Mouse (Mus musculus): ENCODE data around the gene Lrp2bp. TPM values are rescaled to one million over a fixed set of nuclear protein-coding genes. Genes with fewer than 3 reads are reported as not detected.

Gene Lrp2bp
- polyA plus RNA-seq, 1 experiment from 2014 or later: 0.89 TPM

GRCm38 (mm10) chr8:45990631-45991310 lies 8.3 kb upstream of the Lrp2bp start:
- H3K4me3 ChIP-seq (ENCODE audit: low read depth, low read length): no peak overlapping the region
- ATAC-seq (replicated peaks; ENCODE audit: insufficient number of reproducible peaks, low FRiP score, low TSS enrichment): no peak
- H3K36me3 ChIP-seq (ENCODE audit: control insufficient read depth, insufficient read depth, low read length): peaks cover 11% of the 10 kb centered on the region
- H3K27me3 ChIP-seq (ENCODE audit: control insufficient read depth, insufficient read depth, low read length): no peaks in the 10 kb centered on the region
- 90% methylated on average over 4 of the region's 4 CpGs for WGBS (ENCODE audit: insufficient replicate concordance)
- H3K9me3 ChIP-seq (replicated peaks; ENCODE audit: control insufficient read depth, low read length): no peaks in the 10 kb centered on the region
- H3K4me1 ChIP-seq (ENCODE audit: control insufficient read depth, insufficient read depth, low read length): no peaks in the 10 kb centered on the region
- no peak overlapping the region for H3K27ac ChIP-seq (ENCODE audit: low read depth, low read length)
- H3K9ac ChIP-seq (ENCODE audit: low read depth, low read length): no peak overlapping the region
- no peak overlapping the region for H3K4me2 ChIP-seq

GRCm38 (mm10) chr8:45994111-45994510 lies 5.0 kb upstream of the Lrp2bp start:
- Histone ChIP-seq H3K27ac (ENCODE audit: low read depth, low read length) (no peak overlapping the region), H3K27me3 (ENCODE audit: control insufficient read depth, insufficient read depth, low read length) (no peaks in the 10 kb centered on the region), H3K4me1 (ENCODE audit: control insufficient read depth, insufficient read depth, low read length) (no peaks in the 10 kb centered on the region), H3K9ac (ENCODE audit: low read depth, low read length) (no peak overlapping the region), H3K9me3 (replicated peaks; ENCODE audit: control insufficient read depth, low read length) (no peaks in the 10 kb centered on the region), H3K4me2 (no peak overlapping the region), H3K36me3 (ENCODE audit: control insufficient read depth, insufficient read depth, low read length) (peaks cover 13% of the 10 kb centered on the region), H3K4me3 (ENCODE audit: low read depth, low read length) (no peak overlapping the region)
- ATAC-seq (replicated peaks; ENCODE audit: insufficient number of reproducible peaks, low FRiP score, low TSS enrichment): no peak
- WGBS (ENCODE audit: insufficient replicate concordance): 93% methylated on average over 2 of the region's 2 CpGs

- WGBS (ENCODE audit: insufficient replicate concordance): 87% methylated on average over 3 of the region's 3 CpGs
- Histone ChIP-seq H3K9me3 (replicated peaks; ENCODE audit: control insufficient read depth, low read length) (no peaks in the 10 kb centered on the region), H3K27ac (ENCODE audit: low read depth, low read length) (no peak overlapping the region), H3K4me2 (no peak overlapping the region), H3K36me3 (ENCODE audit: control insufficient read depth, insufficient read depth, low read length) (peaks cover 13% of the 10 kb centered on the region), H3K27me3 (ENCODE audit: control insufficient read depth, insufficient read depth, low read length) (no peaks in the 10 kb centered on the region), H3K9ac (ENCODE audit: low read depth, low read length) (no peak overlapping the region), H3K4me1 (ENCODE audit: control insufficient read depth, insufficient read depth, low read length) (peaks cover 3% of the 10 kb centered on the region; the same call in 1 of the 2 replicates), H3K4me3 (ENCODE audit: low read depth, low read length) (no peak overlapping the region)
- no peak for ATAC-seq (replicated peaks; ENCODE audit: insufficient number of reproducible peaks, low FRiP score, low TSS enrichment)
Observed at GRCm38 (mm10) chr8:45995576-45995975, 3.5 kb upstream of the Lrp2bp start.

DNA sequence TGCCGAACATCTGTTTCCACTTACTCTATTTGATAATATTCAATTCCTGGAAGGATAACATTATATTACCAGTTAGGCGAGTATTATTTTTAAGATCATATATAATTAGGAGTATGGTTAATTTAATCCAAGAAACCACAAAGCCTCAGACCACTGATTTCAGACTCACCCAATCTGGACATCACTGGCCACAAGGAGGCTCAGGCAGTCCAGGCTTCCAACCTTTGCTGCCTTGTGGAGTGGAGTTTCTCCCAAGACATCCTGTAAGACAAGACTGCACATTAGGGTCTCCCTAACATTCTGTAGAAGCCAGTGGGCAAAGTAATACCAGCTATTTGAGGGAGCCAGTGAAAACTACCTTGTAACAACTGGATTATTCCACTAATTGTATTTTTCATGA lies 875 bp upstream of the Lrp2bp start:
- Histone ChIP-seq H3K4me2 (peak overlapping the region; percentile 31), H3K4me1 (ENCODE audit: control insufficient read depth, insufficient read depth, low read length) (peaks cover 5% of the 10 kb centered on the region; the same call in 1 of the 2 replicates), H3K27ac (ENCODE audit: low read depth, low read length) (no peak overlapping the region), H3K9ac (ENCODE audit: low read depth, low read length) (no peak overlapping the region), H3K27me3 (ENCODE audit: control insufficient read depth, insufficient read depth, low read length) (no peaks in the 10 kb centered on the region), H3K36me3 (ENCODE audit: control insufficient read depth, insufficient read depth, low read length) (peaks cover 13% of the 10 kb centered on the region), H3K9me3 (replicated peaks; ENCODE audit: control insufficient read depth, low read length) (no peaks in the 10 kb centered on the region), H3K4me3 (ENCODE audit: low read depth, low read length) (no peak overlapping the region)
- ATAC-seq (replicated peaks; ENCODE audit: insufficient number of reproducible peaks, low FRiP score, low TSS enrichment): no peak
- WGBS (ENCODE audit: insufficient replicate concordance): 79% methylated on average over 2 of the region's 2 CpGs

GRCm38 (mm10) chr8:45999784-46000705 lies 942 bp downstream of the Lrp2bp start:
- H3K4me3 ChIP-seq (ENCODE audit: low read depth, low read length): peak overlapping the region; percentile 58
- ATAC-seq (replicated peaks; ENCODE audit: insufficient number of reproducible peaks, low FRiP score, low TSS enrichment): peak; percentile 99
- H3K9ac ChIP-seq (ENCODE audit: low read depth, low read length): peak overlapping the region; percentile 74
- H3K36me3 ChIP-seq (ENCODE audit: control insufficient read depth, insufficient read depth, low read length): peaks cover 8% of the 10 kb centered on the region
- peak overlapping the region; percentile 86 for H3K4me2 ChIP-seq
- H3K27ac ChIP-seq (ENCODE audit: low read depth, low read length): peak overlapping the region; percentile 96
- peaks cover 5% of the 10 kb centered on the region; the same call in 1 of the 2 replicates for H3K4me1 ChIP-seq (ENCODE audit: control insufficient read depth, insufficient read depth, low read length)
- no peaks in the 10 kb centered on the region for H3K9me3 ChIP-seq (replicated peaks; ENCODE audit: control insufficient read depth, low read length)
- 6% methylated on average over 53 of the region's 55 CpGs for WGBS (ENCODE audit: insufficient replicate concordance)
- no peaks in the 10 kb centered on the region for H3K27me3 ChIP-seq (ENCODE audit: control insufficient read depth, insufficient read depth, low read length)

DNA sequence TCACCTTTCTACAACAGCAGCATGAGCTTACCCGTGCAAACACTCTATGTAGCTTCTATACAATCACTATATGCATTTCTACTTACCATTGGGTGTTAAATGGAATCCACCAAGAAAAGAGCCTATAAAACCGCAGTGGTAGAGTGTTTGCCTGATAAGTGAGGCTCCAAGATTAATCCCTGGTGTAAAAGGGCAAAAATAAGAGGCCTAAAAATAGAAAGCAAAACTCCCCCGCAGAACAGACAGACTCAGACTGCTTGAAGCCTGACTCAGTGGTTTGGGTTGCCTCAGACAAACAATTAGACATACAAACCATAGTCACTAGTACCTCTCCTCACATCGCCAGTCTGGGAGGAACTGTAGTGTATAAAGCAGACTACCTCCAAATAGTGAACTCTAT lies 6.5 kb downstream of the Lrp2bp start, which contains the start of gene Ankrd37:
Gene Ankrd37, minus strand, starts transcription at position 112 of the 400 bp plus-strand sequence.
- Histone ChIP-seq H3K9me3 (replicated peaks; ENCODE audit: control insufficient read depth, low read length) (no peaks in the 10 kb centered on the region), H3K27ac (ENCODE audit: low read depth, low read length) (peak within 1 kb of the TSS; percentile 54), H3K27me3 (ENCODE audit: control insufficient read depth, insufficient read depth, low read length) (no peaks in the 10 kb centered on the region), H3K36me3 (ENCODE audit: control insufficient read depth, insufficient read depth, low read length) (no peaks in the 10 kb centered on the region), H3K4me3 (ENCODE audit: low read depth, low read length) (no peak within 1 kb of the TSS), H3K9ac (ENCODE audit: low read depth, low read length) (0 out of 2 replicates have a peak within 1 kb of the TSS, but pooled peaks have one; percentile 30), H3K4me2 (peak within 1 kb of the TSS; percentile 3), H3K4me1 (ENCODE audit: control insufficient read depth, insufficient read depth, low read length) (peaks cover 11% of the 10 kb centered on the region)
- WGBS (ENCODE audit: insufficient replicate concordance): 39% methylated on average over 4 of the region's 4 CpGs
- ATAC-seq (replicated peaks; ENCODE audit: insufficient number of reproducible peaks, low FRiP score, low TSS enrichment): no peak

- WGBS (ENCODE audit: insufficient replicate concordance): 80% methylated on average over 3 of the region's 3 CpGs
- no peaks in the 10 kb centered on the region for H3K9me3 ChIP-seq (replicated peaks; ENCODE audit: control insufficient read depth, low read length)
- H3K4me2 ChIP-seq: no peak overlapping the region
- H3K9ac ChIP-seq (ENCODE audit: low read depth, low read length): no peak overlapping the region
- peaks cover 17% of the 10 kb centered on the region; the same call in 1 of the 2 replicates for H3K4me1 ChIP-seq (ENCODE audit: control insufficient read depth, insufficient read depth, low read length)
- no peaks in the 10 kb centered on the region for H3K36me3 ChIP-seq (ENCODE audit: control insufficient read depth, insufficient read depth, low read length)
- no peaks in the 10 kb centered on the region for H3K27me3 ChIP-seq (ENCODE audit: control insufficient read depth, insufficient read depth, low read length)
- no peak overlapping the region for H3K27ac ChIP-seq (ENCODE audit: low read depth, low read length)
- no peak for ATAC-seq (replicated peaks; ENCODE audit: insufficient number of reproducible peaks, low FRiP score, low TSS enrichment)
- no peak overlapping the region for H3K4me3 ChIP-seq (ENCODE audit: low read depth, low read length)
Observed at GRCm38 (mm10) chr8:46007050-46007672, 8.1 kb downstream of the Lrp2bp start.

DNA sequence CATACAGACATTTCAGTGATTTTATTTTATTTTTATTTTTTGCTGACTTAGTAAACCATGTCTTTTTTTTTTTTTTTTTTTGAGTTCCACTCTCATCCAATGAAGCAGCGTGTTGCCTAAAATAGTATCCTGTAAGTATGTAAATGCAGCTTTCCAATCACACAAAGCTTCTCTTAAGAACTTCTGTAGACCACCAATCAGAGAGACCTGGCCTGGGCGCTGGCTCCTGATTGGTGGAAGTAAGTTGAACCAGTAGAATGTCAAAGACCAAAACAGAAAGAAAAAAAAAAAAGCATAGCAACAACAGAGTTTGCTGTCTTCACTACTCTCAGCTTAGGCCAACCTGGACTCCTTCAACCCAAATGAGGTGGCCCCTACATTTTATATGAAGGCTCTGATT lies 11.2 kb downstream of the Lrp2bp start:
- Histone ChIP-seq H3K4me1 (ENCODE audit: control insufficient read depth, insufficient read depth, low read length) (peaks cover 17% of the 10 kb centered on the region; the same call in 1 of the 2 replicates), H3K9me3 (replicated peaks; ENCODE audit: control insufficient read depth, low read length) (no peaks in the 10 kb centered on the region), H3K36me3 (ENCODE audit: control insufficient read depth, insufficient read depth, low read length) (no peaks in the 10 kb centered on the region), H3K27me3 (ENCODE audit: control insufficient read depth, insufficient read depth, low read length) (no peaks in the 10 kb centered on the region), H3K9ac (ENCODE audit: low read depth, low read length) (peak overlapping the region; percentile 56), H3K27ac (ENCODE audit: low read depth, low read length) (peak overlapping the region; percentile 42; the same call in 1 of the 2 replicates), H3K4me3 (ENCODE audit: low read depth, low read length) (0 out of 2 replicates have a peak overlapping the region, but pooled peaks have one; percentile 14), H3K4me2 (peak overlapping the region; percentile 60)
- 53% methylated on average over 2 of the region's 2 CpGs for WGBS (ENCODE audit: insufficient replicate concordance)
- ATAC-seq (replicated peaks; ENCODE audit: insufficient number of reproducible peaks, low FRiP score, low TSS enrichment): peak; percentile 10; the same call in 1 of the 2 replicates

Data from heart, embryonic 11.5 days (tissue).